ENCODE assay signal across 8 mouse cellular contexts in genomic region chr7:55841445-55841844, GRCm38 (mm10). TPM values are rescaled to one million over a fixed set of nuclear protein-coding genes. Genes with fewer than 3 reads are reported as not detected.
DNase-seq lines count a peak whose midpoint lies in the region; ATAC-seq and TF ChIP-seq lines count a peak whose summit lies in the region.

Gene Cyfip1, plus strand, starts transcription at chr7:55841745.

- H3K27ac ChIP-seq in ES-Bruce4 (ENCODE audit: insufficient read depth, low read length): peak within 1 kb of the TSS; percentile 83
- H3K27ac ChIP-seq in forebrain, embryonic 11.5 days (ENCODE audit: low read depth, low read length): peak within 1 kb of the TSS; percentile 79
- peak within 1 kb of the TSS; percentile 95 for H3K27ac ChIP-seq in limb, embryonic 14.5 days (replicated peaks; ENCODE audit: low read depth, low read length)
- peak within 1 kb of the TSS; percentile 81 for H3K27ac ChIP-seq in small intestine, adult 2 months (ENCODE audit: insufficient read depth, low read depth, low read length)

- ATAC-seq in cerebellum, adult (ENCODE audit: insufficient number of reproducible peaks, low FRiP score, low TSS enrichment): no peak
- peak; percentile 6; the same call in 1 of the 2 replicates for ATAC-seq in forebrain, embryonic 11.5 days (replicated peaks; ENCODE audit: low FRiP score)
- ATAC-seq in limb, embryonic 14.5 days (ENCODE audit: low FRiP score, low read depth): peak; percentile 9

- no peaks in the 10 kb centered on the region for H3K36me3 ChIP-seq in ES-Bruce4 (ENCODE audit: control insufficient read depth, insufficient read depth, low read length, poor library complexity, severe bottlenecking)
- H3K36me3 ChIP-seq in forebrain, embryonic 11.5 days (ENCODE audit: control insufficient read depth, insufficient read depth, low read length): no peaks in the 10 kb centered on the region
- H3K36me3 ChIP-seq in limb, embryonic 14.5 days (ENCODE audit: control insufficient read depth, insufficient read depth, low read length): no peaks in the 10 kb centered on the region
- no peaks in the 10 kb centered on the region for H3K36me3 ChIP-seq in small intestine, adult 2 months (ENCODE audit: control insufficient read depth, insufficient read depth, low read length)

- WGBS in forebrain, embryonic 11.5 days: 52% methylated on average over 7 of the region's 7 CpGs
- 50% methylated on average over 7 of the region's 7 CpGs for WGBS in limb, embryonic 14.5 days
- 58% methylated on average over 7 of the region's 7 CpGs for WGBS in small intestine, adult 2 months

- DNase-seq in cerebellum, adult 9-11 months: peak; percentile 34
- no peak for DNase-seq in forebrain, embryonic 11.5 days (ENCODE audit: low spot score)
- no peak for DNase-seq in heart, postnatal 36 days
- no peak for DNase-seq in limb, embryonic 14.5 days (ENCODE audit: low spot score)
- DNase-seq in retina, postnatal 1 day: no peak

- no peaks in the 10 kb centered on the region for H3K27me3 ChIP-seq in ES-Bruce4 (ENCODE audit: control insufficient read depth, insufficient read depth, low read length, poor library complexity, severe bottlenecking)
- H3K27me3 ChIP-seq in forebrain, embryonic 11.5 days (ENCODE audit: control insufficient read depth, insufficient read depth, low read length): no peaks in the 10 kb centered on the region
- no peaks in the 10 kb centered on the region for H3K27me3 ChIP-seq in limb, embryonic 14.5 days (ENCODE audit: control insufficient read depth, insufficient read depth, low read length)
- no peaks in the 10 kb centered on the region for H3K27me3 ChIP-seq in small intestine, adult 2 months (ENCODE audit: control insufficient read depth, insufficient read depth, low read length)

- intact Hi-C loops in heart, postnatal 36 days (cut with DNase I): loop anchor here (5.0 kb wide), 1 partner anchor 36 kb away; no protein-coding TSS in a partner anchor

- peak within 1 kb of the TSS; percentile 79 for H3K4me2 ChIP-seq in forebrain, embryonic 11.5 days (ENCODE audit: low read depth, low read length, severe bottlenecking)
- H3K4me2 ChIP-seq in limb, embryonic 14.5 days (replicated peaks; ENCODE audit: low read depth, low read length, severe bottlenecking): peak within 1 kb of the TSS; percentile 77

- H3K9me3 ChIP-seq in ES-Bruce4 (replicated peaks; ENCODE audit: control insufficient read depth, insufficient read depth, low read length, poor library complexity, severe bottlenecking): no peaks in the 10 kb centered on the region
- H3K9me3 ChIP-seq in forebrain, embryonic 11.5 days (ENCODE audit: control insufficient read depth, low read length): no peaks in the 10 kb centered on the region
- H3K9me3 ChIP-seq in limb, embryonic 14.5 days (ENCODE audit: control insufficient read depth, low read length): no peaks in the 10 kb centered on the region

- H3K9ac ChIP-seq in ES-Bruce4 (ENCODE audit: low read depth, poor library complexity, severe bottlenecking): peak within 1 kb of the TSS; percentile 96
- H3K9ac ChIP-seq in forebrain, embryonic 11.5 days (ENCODE audit: low read length): peak within 1 kb of the TSS; percentile 95
- H3K9ac ChIP-seq in limb, embryonic 14.5 days (ENCODE audit: low read depth, low read length, severe bottlenecking): peak within 1 kb of the TSS; percentile 96

- TF ChIP-seq POLR2A in ES-Bruce4 (IDR thresholded peaks at IDR 0.05; ENCODE audit: insufficient read depth, low read length): no peak
- no peak for TF ChIP-seq POLR2A in limb, embryonic 14.5 days (IDR thresholded peaks at IDR 0.05; ENCODE audit: borderline replicate concordance, extremely low read depth, insufficient read depth, insufficient read length)
- TF ChIP-seq POLR2A in small intestine, adult 2 months (IDR thresholded peaks at IDR 0.05; ENCODE audit: low read depth, low read length): no peak

- peak within 1 kb of the TSS; percentile 89 for H3K4me3 ChIP-seq in ES-Bruce4 (ENCODE audit: low read depth, low read length)
- H3K4me3 ChIP-seq in forebrain, embryonic 11.5 days (ENCODE audit: low read depth, low read length): peak within 1 kb of the TSS; percentile 84
- peak within 1 kb of the TSS; percentile 87 for H3K4me3 ChIP-seq in limb, embryonic 14.5 days (replicated peaks; ENCODE audit: low read length)
- peak within 1 kb of the TSS; percentile 99 for H3K4me3 ChIP-seq in small intestine, adult 2 months (ENCODE audit: low read depth, low read length)

- TF ChIP-seq CTCF in ES-Bruce4 (IDR thresholded peaks at IDR 0.05; ENCODE audit: low read depth, low read length): no peak
- no peak for TF ChIP-seq CTCF in small intestine, adult 2 months (IDR thresholded peaks at IDR 0.05; ENCODE audit: extremely low read depth, insufficient read length, insufficient replicate concordance, low read depth, low read length)

- no peaks in the 10 kb centered on the region for H3K4me1 ChIP-seq in ES-Bruce4 (ENCODE audit: control insufficient read depth, insufficient read depth, low read length)
- H3K4me1 ChIP-seq in forebrain, embryonic 11.5 days (replicated peaks; ENCODE audit: control insufficient read depth, insufficient read depth, low read length): peaks cover 5% of the 10 kb centered on the region; the same call in 1 of the 2 replicates
- peaks cover 12% of the 10 kb centered on the region for H3K4me1 ChIP-seq in limb, embryonic 14.5 days (ENCODE audit: control insufficient read depth, insufficient read depth, low read length)
- no peaks in the 10 kb centered on the region; the same call in none of the 2 replicates for H3K4me1 ChIP-seq in small intestine, adult 2 months (ENCODE audit: control insufficient read depth, insufficient read depth, insufficient read length, low read length)

- no peak for TF ChIP-seq EP300 in ES-Bruce4 (IDR thresholded peaks at IDR 0.05; ENCODE audit: insufficient read depth, low read depth, low read length)

RNA-seq across cellular contexts. Expression of gene Cyfip1, which starts in this region (rescaled TPM):
- 97.9 and 98.9 TPM in 2 replicates for polyA plus RNA-seq in ES-Bruce4 (2011; ENCODE audit: insufficient read depth, insufficient read length, low read depth, missing spikeins)
- polyA plus RNA-seq in forebrain, embryonic 11.5 days (2014; fragmentation: Nextera tagmentation; extraction: Ambion mirVana): 81.4 and 88.7 TPM in 2 replicates
- total RNA-seq in heart, postnatal 36 days (2021): 10 to 100 TPM; 39.0 to 42.1 TPM
- 53.2 and 55.6 TPM in 2 replicates for polyA plus RNA-seq in limb, embryonic 14.5 days (2012; rRNA removed)
- 115 and 127 TPM in 2 replicates for polyA plus RNA-seq in limb, embryonic 14.5 days (2014; fragmentation: Nextera tagmentation; extraction: Ambion mirVana)
- polyA plus RNA-seq in small intestine, adult 2 months (2012; rRNA removed): 16.1 and 37.9 TPM in 2 replicates
